Mouse (Mus musculus): Measurements from ENCODE around the gene Zbtb37.
"Not testable (repeated sequence)": the region's sequence is repeated elsewhere in the genome, so short reads cannot be mapped to it uniquely, and the experiment has no call there.

Zbtb37 gene

DNA sequence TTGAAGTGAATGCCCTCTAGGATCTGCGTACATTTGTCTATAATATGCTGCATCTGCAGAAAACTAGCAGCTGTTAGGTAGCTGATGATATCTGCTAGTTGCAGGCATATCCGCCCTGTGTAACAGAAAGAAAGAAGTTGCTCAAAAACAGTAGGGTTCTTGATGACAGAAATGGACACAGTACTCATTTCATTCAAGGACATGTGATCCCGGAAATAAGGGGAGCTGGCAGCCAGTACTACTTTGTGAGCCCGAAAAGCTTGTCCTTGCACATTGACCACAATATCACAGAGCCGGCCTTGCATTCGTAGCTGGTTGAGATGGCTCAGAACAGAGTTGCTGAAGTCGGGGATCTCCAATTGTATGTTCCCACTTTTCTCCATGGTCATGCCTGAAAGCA is 2.3 kb downstream of the Zbtb37 start:
- DNase-seq (ENCODE audit: low read depth, low spot score) = peak; percentile 41

DNA sequence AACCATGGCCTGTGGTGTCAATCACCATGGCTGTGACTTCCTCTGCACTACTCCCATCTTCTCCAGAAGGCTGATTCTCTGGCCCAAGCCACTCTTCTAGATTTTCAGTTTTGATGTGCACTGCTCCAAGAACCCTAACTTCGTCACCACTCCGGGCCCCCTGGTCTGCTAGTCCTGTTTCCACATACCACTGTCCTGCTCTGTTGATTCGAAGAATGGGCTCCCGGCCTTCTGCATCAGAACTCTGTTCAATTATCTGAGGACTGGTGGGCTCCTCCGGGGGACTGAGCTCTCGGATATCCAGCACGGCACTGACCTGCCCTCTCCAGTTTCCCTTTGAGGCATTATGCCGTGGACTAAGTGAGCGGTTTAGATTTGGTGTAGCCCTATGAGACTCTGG is 2.8 kb downstream of the Zbtb37 start:
- no peak for DNase-seq (ENCODE audit: low read depth, low spot score)

DNA sequence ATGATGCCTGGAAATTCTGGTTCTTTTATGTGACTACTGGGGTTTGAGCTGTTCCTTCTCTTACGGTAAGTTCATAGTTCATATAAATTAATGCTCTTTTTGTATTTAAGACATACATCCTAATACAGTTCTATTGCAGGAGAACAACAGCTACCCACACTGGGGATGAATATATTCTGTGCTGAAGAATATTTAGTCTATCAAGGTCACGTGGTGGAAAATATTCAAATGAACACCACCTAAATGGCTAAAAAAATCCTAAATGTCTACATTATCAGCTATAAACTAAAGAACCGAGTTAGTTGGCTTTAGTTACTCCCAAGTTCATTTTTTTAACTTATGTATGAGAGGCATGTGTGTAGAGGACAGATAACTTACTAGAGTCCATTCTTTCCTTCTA is 4.6 kb downstream of the Zbtb37 start:
- DNase-seq (ENCODE audit: low read depth, low spot score) = no peak

GRCm38 (mm10) chr1:161028427-161028826 is 6.2 kb downstream of the Zbtb37 start:
- not testable (repeated sequence) for DNase-seq (ENCODE audit: low read depth, low spot score)

DNA sequence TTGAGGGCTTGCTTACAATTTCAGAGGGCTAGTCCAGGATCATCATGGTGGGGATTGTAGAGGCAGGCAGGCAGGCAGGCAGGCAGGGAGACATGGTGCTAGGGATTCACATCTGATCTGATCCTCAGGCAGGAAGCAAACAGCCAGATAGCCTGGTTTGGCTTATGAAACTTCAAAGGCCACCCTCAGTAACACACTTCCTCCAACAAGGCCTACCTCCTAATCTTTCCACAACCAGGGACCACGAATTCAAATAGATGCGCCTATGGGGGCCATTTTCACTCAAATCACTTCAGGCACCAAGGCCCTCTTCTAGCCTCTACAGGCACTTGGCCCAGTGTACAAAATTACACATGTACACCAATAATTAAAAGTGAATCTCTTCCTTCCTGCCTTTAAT is 7.5 kb downstream of the Zbtb37 start:
- DNase-seq (ENCODE audit: low read depth, low spot score) = no peak

DNA sequence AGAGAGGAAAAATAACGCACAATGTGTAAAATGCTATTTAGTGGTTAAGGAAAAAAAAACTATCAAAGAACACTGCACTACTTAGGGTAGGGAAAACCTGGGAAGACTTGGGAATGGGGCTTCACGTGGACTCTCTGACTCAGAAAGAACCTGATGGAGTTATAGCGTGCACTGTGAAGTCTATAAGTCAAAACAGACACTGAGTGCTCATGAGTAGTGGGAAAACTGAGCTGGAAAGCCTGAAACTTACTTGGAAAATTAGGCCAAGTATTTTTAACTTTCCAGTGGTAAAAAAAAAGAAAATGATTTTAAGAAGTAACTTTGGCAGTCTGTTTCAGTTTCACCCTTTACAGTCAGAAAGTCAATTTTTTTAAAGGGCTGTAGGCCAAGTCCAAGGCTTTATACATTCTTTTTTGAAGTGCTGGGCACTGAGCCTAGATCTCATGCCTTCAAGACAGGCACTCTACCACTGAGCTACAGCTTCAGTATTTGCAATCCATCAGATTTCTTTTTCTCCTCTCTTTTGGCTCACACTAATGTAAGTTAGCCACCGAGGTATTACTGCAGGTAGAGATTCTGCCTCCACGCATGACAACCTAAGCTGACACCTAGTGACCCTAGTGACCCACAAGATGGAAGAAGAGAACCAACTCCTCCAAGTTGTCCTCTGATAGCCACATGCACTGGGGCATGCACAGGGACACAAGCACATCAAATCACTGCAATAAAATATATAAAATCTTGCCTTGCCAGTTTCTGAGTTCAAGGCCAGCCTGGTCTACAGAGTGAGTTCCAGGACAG is 9.0 kb downstream of the Zbtb37 start:
- DNase-seq (ENCODE audit: low read depth, low spot score) = no peak

GRCm38 (mm10) chr1:161020051-161020450 is 14.6 kb downstream of the Zbtb37 start:
- DNase-seq (ENCODE audit: low read depth, low spot score) = no peak

DNA sequence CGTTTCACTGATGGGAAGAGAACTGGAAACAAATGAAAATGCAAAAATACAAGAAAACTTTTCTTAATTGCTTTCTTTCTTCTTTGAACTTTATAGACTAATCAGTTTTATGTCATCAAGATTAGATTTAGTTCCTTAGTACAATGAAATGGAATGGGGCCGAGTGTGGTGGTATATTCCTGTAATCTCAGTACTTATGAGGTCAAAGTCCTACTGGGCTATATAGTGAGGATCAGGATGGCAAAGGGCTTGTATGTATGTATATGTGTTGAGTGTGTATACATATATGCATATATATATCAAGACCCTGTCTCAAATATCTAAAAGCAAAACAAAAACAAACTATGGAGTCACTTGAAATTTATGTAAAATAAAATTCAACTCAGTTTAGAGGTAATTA is 18.3 kb downstream of the Zbtb37 start:
- no peak for DNase-seq (ENCODE audit: low read depth, low spot score)

DNA sequence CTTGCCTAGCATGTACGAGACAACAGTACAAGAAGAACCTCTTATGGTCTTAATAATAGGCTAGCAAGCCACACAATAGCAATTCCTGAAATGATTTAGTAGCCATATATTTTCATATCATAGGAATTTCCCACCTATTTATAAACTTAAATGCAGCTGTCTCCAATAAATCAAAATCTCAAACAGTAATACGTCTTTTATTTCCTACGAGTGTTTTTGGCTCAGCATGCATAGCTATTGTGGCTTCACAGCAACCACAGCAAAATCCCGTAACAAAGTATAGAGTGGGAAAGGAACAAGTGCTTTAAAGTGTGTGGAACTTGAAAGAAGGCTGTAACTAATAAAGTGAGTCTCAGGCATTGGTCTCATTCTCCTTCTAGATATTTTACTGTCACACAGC is 24.2 kb downstream of the Zbtb37 start:
- DNase-seq (ENCODE audit: low read depth, low spot score) = no peak

GRCm38 (mm10) chr1:161008038-161008437 is 26.6 kb downstream of the Zbtb37 start:
- no peak for DNase-seq (ENCODE audit: low read depth, low spot score)

DNA sequence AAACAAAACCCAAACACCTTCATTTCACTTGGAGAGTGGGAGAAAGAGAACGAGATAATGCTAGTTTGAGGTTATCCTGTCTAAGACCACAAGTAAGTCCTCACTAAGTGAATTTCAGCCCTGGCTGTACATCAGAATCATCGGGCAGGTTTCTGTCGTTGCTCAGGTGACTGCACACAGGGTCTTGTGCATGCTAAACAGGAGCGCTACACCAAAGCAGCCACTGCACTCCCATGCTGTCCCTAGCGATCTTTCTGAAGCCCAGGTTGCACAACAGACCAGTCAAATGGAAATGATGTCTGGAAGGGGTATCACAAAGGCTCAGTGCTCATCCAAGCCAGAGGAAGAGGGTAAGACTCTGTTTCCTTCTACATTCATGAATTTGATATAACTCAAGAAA is 28.2 kb downstream of the Zbtb37 start:
- no peak for DNase-seq (ENCODE audit: low read depth, low spot score)

DNA sequence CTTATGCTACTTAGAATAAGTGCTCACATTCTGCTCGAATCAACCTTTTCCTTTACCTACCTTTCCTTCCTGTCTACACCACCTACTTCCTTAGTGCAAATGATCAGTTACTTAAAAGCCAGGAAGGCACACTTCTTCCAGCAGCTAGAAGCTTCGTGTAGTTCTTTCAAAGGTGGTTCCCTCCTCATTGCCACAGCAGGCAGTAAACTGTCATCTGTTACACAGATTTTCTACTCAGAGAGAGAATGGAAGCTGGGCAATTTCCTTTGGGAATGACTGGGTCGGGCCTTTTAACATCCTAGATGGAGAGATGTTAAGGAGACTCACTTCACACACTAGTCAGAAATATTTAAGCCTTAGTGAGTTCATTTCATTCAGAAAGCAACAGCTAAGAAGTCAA is 29.1 kb downstream of the Zbtb37 start:
- no peak for DNase-seq (ENCODE audit: low read depth, low spot score)

- no peak for DNase-seq (ENCODE audit: low read depth, low spot score)
Measured at GRCm38 (mm10) chr1:161004942-161005341, 29.7 kb downstream of the Zbtb37 start.

- no peak for DNase-seq (ENCODE audit: low read depth, low spot score)
Measured at GRCm38 (mm10) chr1:160993851-160994250, 40.8 kb downstream of the Zbtb37 start.

DNA sequence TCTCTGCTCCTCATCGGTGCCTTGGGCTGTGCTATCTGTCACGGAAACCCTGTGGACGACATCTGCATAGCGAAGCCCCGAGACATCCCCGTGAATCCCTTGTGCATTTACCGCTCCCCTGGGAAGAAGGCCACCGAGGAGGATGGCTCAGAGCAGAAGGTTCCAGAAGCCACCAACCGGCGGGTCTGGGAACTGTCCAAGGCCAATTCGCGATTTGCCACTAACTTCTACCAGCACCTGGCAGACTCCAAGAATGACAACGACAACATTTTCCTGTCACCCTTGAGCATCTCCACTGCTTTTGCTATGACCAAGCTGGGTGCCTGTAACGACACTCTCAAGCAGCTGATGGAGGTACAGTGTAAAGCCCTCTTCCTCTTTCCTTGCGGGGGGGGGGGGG is 45.3 kb downstream of the Zbtb37 start:
- no peak for DNase-seq (ENCODE audit: low read depth, low spot score)

GRCm38 (mm10) chr1:160986881-160987635 is 47.6 kb downstream of the Zbtb37 start:
- no peak for DNase-seq (ENCODE audit: low read depth, low spot score)

DNA sequence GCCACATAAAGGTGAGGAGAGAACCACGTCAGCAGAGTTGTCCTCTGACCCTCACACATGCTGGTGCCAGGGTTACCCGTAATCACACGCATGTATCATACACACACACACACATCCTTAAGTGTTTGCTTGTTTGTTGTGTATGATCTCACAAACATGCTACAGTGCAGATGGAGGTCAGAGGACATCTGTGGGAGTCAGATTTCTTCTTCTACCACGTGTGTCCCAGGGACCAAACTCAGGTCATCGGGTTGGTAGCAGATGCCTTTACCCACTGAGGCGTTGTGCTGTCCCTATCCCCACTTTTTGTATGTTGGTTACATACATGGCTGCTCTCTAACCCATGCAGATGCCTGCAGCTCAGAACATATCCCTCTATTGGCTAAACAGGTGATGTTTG is 49.2 kb downstream of the Zbtb37 start:
- DNase-seq (ENCODE audit: low read depth, low spot score) = no peak

GRCm38 (mm10) chr1:160984731-160985130 is 49.9 kb downstream of the Zbtb37 start:
- not testable (repeated sequence) for DNase-seq (ENCODE audit: low read depth, low spot score)

GRCm38 (mm10) chr1:160982887-160983286 is 51.8 kb downstream of the Zbtb37 start:
- DNase-seq (ENCODE audit: low read depth, low spot score) = no peak

- DNase-seq (ENCODE audit: low read depth, low spot score) = no peak
Measured at GRCm38 (mm10) chr1:160981337-160981736, 53.3 kb downstream of the Zbtb37 start.

GRCm38 (mm10) chr1:160980537-160981234 is 54.0 kb downstream of the Zbtb37 start:
- DNase-seq (ENCODE audit: low read depth, low spot score) = no peak

DNA sequence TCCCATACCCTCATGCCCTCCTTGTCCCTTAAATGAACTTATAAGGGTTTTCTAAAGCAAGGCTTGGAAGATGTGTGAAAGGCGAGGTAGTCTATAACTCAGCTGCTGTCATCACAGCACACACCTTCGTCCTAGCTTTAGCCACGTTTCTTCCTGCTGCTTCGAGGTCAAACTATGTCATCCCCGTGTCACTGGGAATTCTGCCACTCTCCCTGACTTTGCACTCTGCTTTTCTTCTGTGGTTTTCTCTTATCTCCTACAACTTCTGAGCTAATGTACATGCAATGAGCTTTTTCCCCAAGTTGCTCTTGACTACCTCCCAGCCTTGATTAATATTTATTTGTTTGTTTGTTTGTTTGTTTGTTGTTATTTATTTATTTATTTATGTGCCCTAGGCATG is 54.6 kb downstream of the Zbtb37 start:
- no peak for DNase-seq (ENCODE audit: low read depth, low spot score)
